Mouse (Mus musculus) spleen, postnatal 36 days (tissue): ENCODE measurements around the gene Qtrt1.
A peak's percentile ranks its signal among the peaks of the same experiment; 100 is the strongest.
"Not testable (repeated sequence)": the region's sequence is repeated elsewhere in the genome, so short reads cannot be mapped to it uniquely, and the experiment has no call there.

ENCODE experiments used
- DNase-seq, 2 experiments: peaks; one replicate each; pipeline ENCODE4 v3.0.0; 2022; ENCODE audit warnings: low spot score in 2 of 2, mixed read lengths in 1 of 2

The Qtrt1 gene

GRCm38 (mm10) chr9:21450270-21450669 is 38.6 kb downstream of the Qtrt1 start:
- DNase-seq = no peak

- no peak for DNase-seq
These were observed 39.8 kb downstream of the Qtrt1 start for GRCm38 (mm10) chr9:21451391-21451790.

GRCm38 (mm10) chr9:21451870-21452269 is 40.2 kb downstream of the Qtrt1 start:
- no peak for DNase-seq

- DNase-seq = no peak
These were observed 41.4 kb downstream of the Qtrt1 start for GRCm38 (mm10) chr9:21453003-21453402.

- no peak for DNase-seq
These were observed 41.8 kb downstream of the Qtrt1 start for GRCm38 (mm10) chr9:21453459-21453858.

GRCm38 (mm10) chr9:21454556-21454955 is 42.9 kb downstream of the Qtrt1 start:
- no peak for DNase-seq

- DNase-seq = no peak
These were observed 43.6 kb downstream of the Qtrt1 start for GRCm38 (mm10) chr9:21455103-21455770.

- DNase-seq = no peak
These were observed 44.8 kb downstream of the Qtrt1 start for GRCm38 (mm10) chr9:21456246-21456929.

GRCm38 (mm10) chr9:21456930-21457634 is 45.4 kb downstream of the Qtrt1 start:
- no peak for DNase-seq

- DNase-seq = no peak
These were observed 47.2 kb downstream of the Qtrt1 start for GRCm38 (mm10) chr9:21458821-21459220.

- no peak for DNase-seq
These were observed 48.8 kb downstream of the Qtrt1 start for GRCm38 (mm10) chr9:21460400-21460940.

- peak; percentile 44 to 49 for DNase-seq
These were observed 51.5 kb downstream of the Qtrt1 start for GRCm38 (mm10) chr9:21463138-21463590.

- DNase-seq = no peak
These were observed 52.3 kb downstream of the Qtrt1 start for GRCm38 (mm10) chr9:21463766-21464564.

GRCm38 (mm10) chr9:21464565-21464928 is 52.9 kb downstream of the Qtrt1 start:
- not testable (repeated sequence) for DNase-seq

GRCm38 (mm10) chr9:21469032-21470024 is 57.7 kb downstream of the Qtrt1 start:
- peak; percentile 45 to 66 for DNase-seq
